Mouse (Mus musculus) kidney, postnatal 0 days (tissue): ENCODE data around the gene 4930430F08Rik. TPM values are rescaled to one million over a fixed set of nuclear protein-coding genes. Genes with fewer than 3 reads are reported as not detected.

ENCODE experiments used
- ATAC-seq: fragments of 200-750 bp; cut with Nextera tagmentation; replicated peaks from 2 replicates; pipeline ENCODE4 v1.8.0; 2017; ENCODE audit warnings: low read depth, moderate number of reproducible peaks, moderate TSS enrichment, moderate library complexity; ENCODE audit not compliant: low FRiP score
- DNase-seq: peaks from one replicate; pipeline ENCODE4 v3.0.0-alpha.2; 2016; ENCODE audit warnings: low spot score
- H3K27ac ChIP-seq: fragments of 300-500 bp; sonication (generic); 2 replicates; pipeline ENCODE4 v1.5.1; 2014; ENCODE audit warnings: mild to moderate bottlenecking
- H3K27me3 ChIP-seq: fragments of 300-500 bp; sonication (generic); 2 replicates; pipeline ENCODE4 v1.6.1; 2014; ENCODE audit warnings: low read length, mixed read lengths; ENCODE audit not compliant: insufficient read depth
- H3K36me3 ChIP-seq: fragments of 300-500 bp; sonication (generic); 2 replicates; pipeline ENCODE4 v1.6.1; 2014; ENCODE audit warnings: low read length, mixed read lengths; ENCODE audit not compliant: insufficient read depth
- H3K4me1 ChIP-seq: fragments of 300-500 bp; sonication (generic); replicated peaks from 2 replicates; pipeline ENCODE4 v1.6.1; 2014; ENCODE audit warnings: antibody characterized with exemption, low read length, mixed read lengths; ENCODE audit not compliant: insufficient read depth
- H3K4me2 ChIP-seq: fragments of 300-500 bp; sonication (generic); 2 replicates; pipeline ENCODE4 v1.6.1; 2014; ENCODE audit warnings: mild to moderate bottlenecking, low read length, moderate library complexity, mixed read lengths
- H3K4me3 ChIP-seq: fragments of 300-500 bp; sonication (generic); replicated peaks from 2 replicates; pipeline ENCODE4 v1.5.1; 2014; ENCODE audit warnings: low read depth, low read length
- H3K9ac ChIP-seq: fragments of 300-500 bp; sonication (generic); 2 replicates; pipeline ENCODE4 v1.6.1; 2014; ENCODE audit warnings: low read depth, low read length
- H3K9me3 ChIP-seq: fragments of 300-500 bp; sonication (generic); replicated peaks from 2 replicates; pipeline ENCODE4 v1.6.1; 2016; ENCODE audit warnings: low read length, inconsistent platforms, mixed read lengths
- CTCF ChIP-seq: IDR thresholded peaks from 2 replicates; pipeline ENCODE4 v1.5.1; 2016; ENCODE audit warnings: antibody characterized with exemption, low read depth, mild to moderate bottlenecking, moderate library complexity
- WGBS: fragments of 180-500 bp; shearing (Covaris S2); extraction: QIAGEN DNeasy Blood & Tissue Kit; methylation state at CpG from one replicate; pipeline ENCODE4 v1.1.7; 2014; 5-methylcytosine and 5-hydroxymethylcytosine counted together
- polyA plus RNA-seq: library from polyadenylated mRNA; unstranded; fragments of >200 nt; fragmentation: Nextera tagmentation; extraction: Ambion mirVana; gene quantifications from 2 replicates; pipeline ENCODE4 v1.2.1, GENCODE M21; 2015

4930430F08Rik gene
- polyA plus RNA-seq, 1 experiment from 2014 or later: 10.1 TPM

- no peaks in the 10 kb centered on the region for H3K4me1 ChIP-seq
- TF ChIP-seq CTCF: peak; percentile 56
- ATAC-seq (no peak), DNase-seq (peak; percentile 22)
- H3K27me3 ChIP-seq: no peaks in the 10 kb centered on the region
- H3K9ac ChIP-seq: no peak overlapping the region
- no peaks in the 10 kb centered on the region for H3K9me3 ChIP-seq
- H3K4me3 ChIP-seq: no peak overlapping the region
- no peaks in the 10 kb centered on the region for H3K36me3 ChIP-seq
- no peak overlapping the region for H3K27ac ChIP-seq
- 52% methylated on average over 2 of the region's 2 CpGs for WGBS
- H3K4me2 ChIP-seq: no peak overlapping the region
These were observed 14.0 kb upstream of the 4930430F08Rik start for GRCm38 (mm10) chr10:100604254-100604653.

- H3K4me1 ChIP-seq: no peaks in the 10 kb centered on the region
- H3K27me3 ChIP-seq: no peaks in the 10 kb centered on the region
- no peak for TF ChIP-seq CTCF
- DNase-seq (no peak), ATAC-seq (no peak)
- no peaks in the 10 kb centered on the region for H3K36me3 ChIP-seq
- no peak overlapping the region for H3K4me2 ChIP-seq
- H3K9ac ChIP-seq: no peak overlapping the region
- WGBS: 91% methylated on average over 9 of the region's 9 CpGs
- H3K4me3 ChIP-seq: no peak overlapping the region
- H3K27ac ChIP-seq: no peak overlapping the region
- H3K9me3 ChIP-seq: no peaks in the 10 kb centered on the region
These were observed 13.3 kb upstream of the 4930430F08Rik start for GRCm38 (mm10) chr10:100603511-100603910.

GRCm38 (mm10) chr10:100598339-100598738, 8.1 kb upstream of the 4930430F08Rik start:
- Histone ChIP-seq H3K36me3 (no peaks in the 10 kb centered on the region), H3K27ac (no peak overlapping the region), H3K4me1 (no peaks in the 10 kb centered on the region), H3K9ac (no peak overlapping the region), H3K9me3 (no peaks in the 10 kb centered on the region), H3K4me3 (no peak overlapping the region), H3K27me3 (no peaks in the 10 kb centered on the region), H3K4me2 (no peak overlapping the region)
- peak; percentile 56 for DNase-seq
- WGBS: 30% methylated on average over 3 of the region's 3 CpGs
- ATAC-seq: peak; percentile 66; the same call in 1 of the 2 replicates
- TF ChIP-seq CTCF: no peak

GRCm38 (mm10) chr10:100588932-100589388, 1.3 kb downstream of the 4930430F08Rik start:
- H3K9ac ChIP-seq: peak overlapping the region; percentile 70
- WGBS: under 1% methylated on average over 31 of the region's 31 CpGs
- H3K4me1 ChIP-seq: no peaks in the 10 kb centered on the region; the same call in 1 of the 2 replicates
- H3K27ac ChIP-seq: no peak overlapping the region
- H3K36me3 ChIP-seq: no peaks in the 10 kb centered on the region
- DNase-seq (peak; percentile 89), ATAC-seq (peak; percentile 98)
- no peaks in the 10 kb centered on the region for H3K27me3 ChIP-seq
- no peak for TF ChIP-seq CTCF
- peak overlapping the region; percentile 69 for H3K4me2 ChIP-seq
- H3K9me3 ChIP-seq: no peaks in the 10 kb centered on the region
- peak overlapping the region; percentile 82 for H3K4me3 ChIP-seq

- H3K4me1 ChIP-seq: no peaks in the 10 kb centered on the region; the same call in 1 of the 2 replicates
- H3K27ac ChIP-seq: no peak overlapping the region
- TF ChIP-seq CTCF: no peak
- 32% methylated on average over 7 of the region's 7 CpGs for WGBS
- H3K4me3 ChIP-seq: peak overlapping the region; percentile 82
- H3K4me2 ChIP-seq: peak overlapping the region; percentile 69
- DNase-seq (no peak), ATAC-seq (peak; percentile 47)
- peak overlapping the region; percentile 70 for H3K9ac ChIP-seq
- no peaks in the 10 kb centered on the region for H3K36me3 ChIP-seq
- H3K9me3 ChIP-seq: no peaks in the 10 kb centered on the region
- no peaks in the 10 kb centered on the region for H3K27me3 ChIP-seq
These were observed 1.7 kb downstream of the 4930430F08Rik start for GRCm38 (mm10) chr10:100588524-100588923.

- Histone ChIP-seq H3K27ac (no peak overlapping the region), H3K36me3 (no peaks in the 10 kb centered on the region), H3K9me3 (no peaks in the 10 kb centered on the region), H3K9ac (no peak overlapping the region), H3K4me1 (no peaks in the 10 kb centered on the region; the same call in 1 of the 2 replicates), H3K27me3 (no peaks in the 10 kb centered on the region), H3K4me3 (no peak overlapping the region), H3K4me2 (no peak overlapping the region)
- DNase-seq (no peak), ATAC-seq (no peak)
- TF ChIP-seq CTCF: no peak
- WGBS: 91% methylated on average over 3 of the region's 3 CpGs
These were observed 6.0 kb downstream of the 4930430F08Rik start for GRCm38 (mm10) chr10:100584178-100584577.

- DNase-seq (no peak), ATAC-seq (no peak)
- no peak overlapping the region for H3K4me2 ChIP-seq
- no peak overlapping the region for H3K9ac ChIP-seq
- H3K27me3 ChIP-seq: no peaks in the 10 kb centered on the region
- H3K4me3 ChIP-seq: no peak overlapping the region
- no peaks in the 10 kb centered on the region for H3K9me3 ChIP-seq
- no peak overlapping the region for H3K27ac ChIP-seq
- no peak for TF ChIP-seq CTCF
- H3K4me1 ChIP-seq: no peaks in the 10 kb centered on the region
- 76% methylated on average over 7 of the region's 7 CpGs for WGBS
- peaks cover 4% of the 10 kb centered on the region; the same call in 1 of the 2 replicates for H3K36me3 ChIP-seq
These were observed 14.9 kb downstream of the 4930430F08Rik start for GRCm38 (mm10) chr10:100575294-100575693.
